Mouse (Mus musculus): ENCODE measurements around the gene Senp1. TPM values are rescaled to one million over a fixed set of nuclear protein-coding genes. Genes with fewer than 3 reads are reported as not detected.

The Senp1 gene
- polyA plus RNA-seq, 1 experiment, result 14.7 TPM

GRCm38 (mm10) chr15:98067492-98067891, 26.1 kb downstream of the Senp1 start:
- no peak overlapping the region for H3K4me3 ChIP-seq (replicated peaks; ENCODE audit: insufficient read depth, low read depth, low read length)
- H3K4me1 ChIP-seq (ENCODE audit: control insufficient read depth, insufficient read depth, low read length), result peaks cover 13% of the 10 kb centered on the region
- no peak for DNase-seq
- no peak overlapping the region for H3K27ac ChIP-seq (ENCODE audit: insufficient read depth, low read length)
- TF ChIP-seq CTCF (IDR thresholded peaks at IDR 0.05; ENCODE audit: borderline replicate concordance, insufficient read depth, low read depth, low read length) (no peak), POLR2A (IDR thresholded peaks at IDR 0.05; ENCODE audit: borderline replicate concordance, insufficient read depth, low read length) (no peak)
- no peaks in the 10 kb centered on the region for H3K27me3 ChIP-seq (ENCODE audit: control insufficient read depth, insufficient read depth, low read length)
- WGBS, result 68% methylated on average over 3 of the region's 3 CpGs

DNA sequence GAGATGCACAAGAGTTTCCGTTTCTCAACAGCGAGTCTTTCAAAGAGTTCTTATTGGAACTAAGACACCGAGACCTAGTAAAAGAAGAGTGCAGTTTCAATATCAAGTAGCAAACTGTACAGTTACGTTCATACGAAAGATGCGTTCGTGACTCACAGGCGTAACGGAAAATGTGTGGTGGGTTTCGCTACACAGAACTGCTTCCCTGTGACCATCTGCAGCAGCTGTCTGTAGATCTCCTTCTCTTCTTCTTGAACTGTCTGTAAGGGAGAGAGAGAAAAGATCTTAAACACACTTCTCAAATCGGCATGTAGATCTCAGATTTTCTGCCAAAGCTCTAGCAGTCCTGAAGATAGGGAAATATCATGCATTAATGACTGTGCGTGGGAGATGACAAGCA, 26.9 kb downstream of the Senp1 start:
- TF ChIP-seq POLR2A (IDR thresholded peaks at IDR 0.05; ENCODE audit: borderline replicate concordance, insufficient read depth, low read length), result no peak
- no peak for TF ChIP-seq CTCF (IDR thresholded peaks at IDR 0.05; ENCODE audit: borderline replicate concordance, insufficient read depth, low read depth, low read length)
- WGBS, result 94% methylated on average over 12 of the region's 12 CpGs
- Histone ChIP-seq H3K4me1 (ENCODE audit: control insufficient read depth, insufficient read depth, low read length) (peaks cover 13% of the 10 kb centered on the region), H3K27ac (ENCODE audit: insufficient read depth, low read length) (no peak overlapping the region), H3K27me3 (ENCODE audit: control insufficient read depth, insufficient read depth, low read length) (no peaks in the 10 kb centered on the region), H3K4me3 (replicated peaks; ENCODE audit: insufficient read depth, low read depth, low read length) (no peak overlapping the region)
- DNase-seq, result no peak

DNA sequence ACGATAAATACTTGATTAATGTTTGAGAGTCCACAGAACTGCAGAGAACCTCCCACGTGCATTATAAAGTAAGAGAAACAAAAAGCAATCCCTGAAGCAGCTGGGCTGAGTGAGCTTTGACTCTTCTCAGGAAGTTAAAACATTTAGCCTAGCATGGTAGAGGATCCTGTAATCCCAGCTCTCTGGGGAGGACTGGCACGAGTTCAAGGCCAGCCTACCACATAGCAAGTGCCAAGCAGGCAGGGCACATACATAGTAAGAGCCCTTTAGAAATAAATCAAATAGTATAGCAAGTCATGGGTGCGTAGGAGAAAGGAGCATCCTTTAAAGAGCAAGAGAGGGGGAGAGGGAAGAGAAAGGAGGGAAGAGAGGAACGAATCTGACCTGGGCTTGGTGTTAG, 27.7 kb downstream of the Senp1 start:
- H3K27me3 ChIP-seq (ENCODE audit: control insufficient read depth, insufficient read depth, low read length), result no peaks in the 10 kb centered on the region
- TF ChIP-seq POLR2A (IDR thresholded peaks at IDR 0.05; ENCODE audit: borderline replicate concordance, insufficient read depth, low read length) (no peak), CTCF (IDR thresholded peaks at IDR 0.05; ENCODE audit: borderline replicate concordance, insufficient read depth, low read depth, low read length) (no peak)
- peaks cover 13% of the 10 kb centered on the region for H3K4me1 ChIP-seq (ENCODE audit: control insufficient read depth, insufficient read depth, low read length)
- DNase-seq, result no peak
- H3K27ac ChIP-seq (ENCODE audit: insufficient read depth, low read length), result no peak overlapping the region
- no peak overlapping the region for H3K4me3 ChIP-seq (replicated peaks; ENCODE audit: insufficient read depth, low read depth, low read length)
- WGBS, result 61% methylated on average over 5 of the region's 5 CpGs

- peak; percentile 26 to 27 for DNase-seq
- WGBS, result 25% methylated on average over 5 of the region's 5 CpGs
- Histone ChIP-seq H3K27ac (ENCODE audit: insufficient read depth, low read length) (no peak overlapping the region), H3K4me1 (ENCODE audit: control insufficient read depth, insufficient read depth, low read length) (no peaks in the 10 kb centered on the region), H3K4me3 (replicated peaks; ENCODE audit: insufficient read depth, low read depth, low read length) (no peak overlapping the region), H3K27me3 (ENCODE audit: control insufficient read depth, insufficient read depth, low read length) (no peaks in the 10 kb centered on the region)
- peak; percentile 54; the same call in 1 of the 2 replicates for TF ChIP-seq CTCF (IDR thresholded peaks at IDR 0.05; ENCODE audit: borderline replicate concordance, insufficient read depth, low read depth, low read length)
- no peak for TF ChIP-seq POLR2A (IDR thresholded peaks at IDR 0.05; ENCODE audit: borderline replicate concordance, insufficient read depth, low read length)
Measured at GRCm38 (mm10) chr15:98055246-98055645, 38.3 kb downstream of the Senp1 start.

- no peak for TF ChIP-seq CTCF (IDR thresholded peaks at IDR 0.05; ENCODE audit: borderline replicate concordance, insufficient read depth, low read depth, low read length)
- no peak for TF ChIP-seq POLR2A (IDR thresholded peaks at IDR 0.05; ENCODE audit: borderline replicate concordance, insufficient read depth, low read length)
- no peak overlapping the region for H3K4me3 ChIP-seq (replicated peaks; ENCODE audit: insufficient read depth, low read depth, low read length)
- no peaks in the 10 kb centered on the region for H3K27me3 ChIP-seq (ENCODE audit: control insufficient read depth, insufficient read depth, low read length)
- no peak overlapping the region for H3K27ac ChIP-seq (ENCODE audit: insufficient read depth, low read length)
- no peaks in the 10 kb centered on the region for H3K4me1 ChIP-seq (ENCODE audit: control insufficient read depth, insufficient read depth, low read length)
- DNase-seq, result no peak
- 95% methylated on average over 5 of the region's 5 CpGs for WGBS
Measured at GRCm38 (mm10) chr15:98051685-98052084, 41.9 kb downstream of the Senp1 start.

- DNase-seq, result no peak
- whole genome bisulfite sequencing, result 85% methylated on average over 13 of the region's 13 CpGs
- H3K4me1 ChIP-seq (ENCODE audit: control insufficient read depth, insufficient read depth, low read length), result no peaks in the 10 kb centered on the region
- H3K27ac ChIP-seq (ENCODE audit: insufficient read depth, low read length), result no peak overlapping the region
- H3K4me3 ChIP-seq (replicated peaks; ENCODE audit: insufficient read depth, low read depth, low read length), result no peak overlapping the region
- H3K27me3 ChIP-seq (ENCODE audit: control insufficient read depth, insufficient read depth, low read length), result no peaks in the 10 kb centered on the region
- no peak for TF ChIP-seq POLR2A (IDR thresholded peaks at IDR 0.05; ENCODE audit: borderline replicate concordance, insufficient read depth, low read length)
- no peak for TF ChIP-seq CTCF (IDR thresholded peaks at IDR 0.05; ENCODE audit: borderline replicate concordance, insufficient read depth, low read depth, low read length)
Measured at GRCm38 (mm10) chr15:98048918-98049700, 44.4 kb downstream of the Senp1 start.

GRCm38 (mm10) chr15:98044387-98044786, 49.2 kb downstream of the Senp1 start:
- H3K27ac ChIP-seq (ENCODE audit: insufficient read depth, low read length), result no peak overlapping the region
- no peak overlapping the region for H3K4me3 ChIP-seq (replicated peaks; ENCODE audit: insufficient read depth, low read depth, low read length)
- no peak for TF ChIP-seq CTCF (IDR thresholded peaks at IDR 0.05; ENCODE audit: borderline replicate concordance, insufficient read depth, low read depth, low read length)
- TF ChIP-seq POLR2A (IDR thresholded peaks at IDR 0.05; ENCODE audit: borderline replicate concordance, insufficient read depth, low read length), result no peak
- WGBS, result 94% methylated on average over 5 of the region's 5 CpGs
- H3K27me3 ChIP-seq (ENCODE audit: control insufficient read depth, insufficient read depth, low read length), result no peaks in the 10 kb centered on the region
- DNase-seq, result no peak
- H3K4me1 ChIP-seq (ENCODE audit: control insufficient read depth, insufficient read depth, low read length), result no peaks in the 10 kb centered on the region

DNA sequence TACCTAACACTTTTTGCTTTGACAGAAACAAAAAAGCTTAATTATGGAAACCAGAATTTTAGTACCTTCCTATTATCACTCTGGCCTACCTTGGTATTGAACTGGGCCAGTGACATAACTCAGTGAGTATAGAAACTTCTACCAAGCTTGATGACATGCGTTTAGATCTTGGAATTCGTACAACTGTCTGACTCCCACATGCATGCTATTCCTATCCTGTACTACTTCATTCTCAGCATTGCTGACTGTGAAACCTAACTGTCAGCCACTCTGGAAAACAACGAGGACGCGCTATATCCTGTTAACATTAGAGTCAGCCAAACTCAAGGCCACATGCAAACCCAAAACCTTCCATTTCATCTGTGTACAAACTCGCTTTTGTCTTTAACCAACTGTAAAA, 49.6 kb downstream of the Senp1 start:
- no peaks in the 10 kb centered on the region for H3K4me1 ChIP-seq (ENCODE audit: control insufficient read depth, insufficient read depth, low read length)
- no peak overlapping the region for H3K27ac ChIP-seq (ENCODE audit: insufficient read depth, low read length)
- no peak for TF ChIP-seq POLR2A (IDR thresholded peaks at IDR 0.05; ENCODE audit: borderline replicate concordance, insufficient read depth, low read length)
- no peak for TF ChIP-seq CTCF (IDR thresholded peaks at IDR 0.05; ENCODE audit: borderline replicate concordance, insufficient read depth, low read depth, low read length)
- no peak overlapping the region for H3K4me3 ChIP-seq (replicated peaks; ENCODE audit: insufficient read depth, low read depth, low read length)
- WGBS, result 96% methylated on average over 6 of the region's 6 CpGs
- no peaks in the 10 kb centered on the region for H3K27me3 ChIP-seq (ENCODE audit: control insufficient read depth, insufficient read depth, low read length)
- DNase-seq, result no peak
